Mouse (Mus musculus) right cerebral cortex, postnatal 10 days (tissue): ENCODE measurements around the gene Hoxc4.

Source experiments
- DNase-seq, 2 experiments: peaks; one replicate each; pipeline ENCODE4 v3.0.0; 2021; ENCODE audit warnings: low spot score in 2 of 2

Gene Hoxc4

DNA sequence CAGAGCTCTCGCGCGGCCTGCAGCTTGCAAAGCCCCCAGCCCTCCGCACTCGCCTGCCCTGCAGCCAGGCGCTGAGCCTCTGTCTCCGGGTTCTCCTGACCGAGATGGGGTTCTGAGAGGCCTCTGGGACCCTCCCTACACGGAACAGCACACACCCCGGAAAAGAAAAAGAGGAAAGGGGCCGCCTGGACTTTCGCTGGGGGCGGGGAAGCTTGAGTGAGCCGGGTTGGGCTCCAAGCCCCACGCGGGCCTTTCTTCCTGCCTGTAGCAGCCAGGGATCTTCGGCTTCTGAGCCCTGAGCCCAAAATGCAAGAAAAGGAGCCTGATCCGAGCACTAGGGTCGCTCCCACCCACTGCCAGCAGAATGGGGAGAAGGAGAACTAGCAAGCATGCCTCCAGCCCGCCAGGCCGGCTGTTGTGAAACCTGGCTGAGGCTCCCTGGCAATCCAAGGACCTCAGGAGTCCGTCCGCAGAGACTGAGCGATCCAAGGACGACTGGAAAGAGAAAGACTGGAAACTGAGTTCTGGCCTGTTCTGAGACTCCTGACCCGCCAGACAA is 6.7 kb upstream of the Hoxc4 start:
- no peak for DNase-seq

- peak in 1 of 2 experiments; percentile 62 for DNase-seq
Measured at GRCm38 (mm10) chr15:103013238-103013984, 5.3 kb upstream of the Hoxc4 start.

DNA sequence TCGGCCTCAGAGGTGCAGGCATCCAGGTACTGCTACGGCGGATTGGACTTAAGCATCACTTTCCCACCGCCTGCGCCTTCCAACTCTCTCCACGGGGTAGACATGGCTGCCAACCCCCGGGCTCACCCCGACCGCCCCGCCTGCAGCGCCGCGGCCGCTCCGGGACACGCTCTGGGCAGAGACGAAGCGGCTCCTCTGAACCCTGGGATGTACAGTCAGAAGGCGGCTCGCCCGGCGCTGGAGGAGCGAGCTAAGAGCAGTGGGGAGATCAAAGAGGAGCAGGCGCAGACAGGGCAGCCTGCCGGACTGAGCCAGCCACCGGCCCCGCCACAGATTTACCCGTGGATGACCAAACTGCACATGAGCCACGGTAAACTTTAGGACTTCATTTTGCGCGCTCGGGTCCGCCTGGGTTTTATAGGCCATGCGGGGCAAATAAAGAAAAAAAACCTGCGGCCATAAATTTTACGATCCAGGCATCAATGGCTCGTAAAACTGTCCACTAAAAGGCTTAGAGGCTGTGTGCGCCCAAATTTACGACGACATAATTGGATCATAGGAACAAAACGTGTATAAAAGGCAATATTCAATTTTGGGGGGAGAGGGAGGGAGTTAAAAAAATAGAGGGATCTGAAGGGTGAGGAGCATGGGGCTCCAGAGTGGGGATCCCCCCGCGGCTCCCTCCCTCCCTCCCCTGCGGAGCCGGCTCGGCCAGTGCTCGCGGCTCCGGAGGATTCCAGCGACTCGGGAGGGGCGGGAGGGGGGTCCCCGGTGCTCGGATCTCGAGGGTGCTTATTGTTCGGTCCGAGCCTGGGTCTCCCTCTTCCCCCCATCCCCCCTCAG is 4.3 kb upstream of the Hoxc4 start:
- DNase-seq = no peak

GRCm38 (mm10) chr15:103015009-103015399 is 3.7 kb upstream of the Hoxc4 start:
- no peak for DNase-seq

GRCm38 (mm10) chr15:103015406-103016166 is 3.1 kb upstream of the Hoxc4 start:
- DNase-seq = no peak

DNA sequence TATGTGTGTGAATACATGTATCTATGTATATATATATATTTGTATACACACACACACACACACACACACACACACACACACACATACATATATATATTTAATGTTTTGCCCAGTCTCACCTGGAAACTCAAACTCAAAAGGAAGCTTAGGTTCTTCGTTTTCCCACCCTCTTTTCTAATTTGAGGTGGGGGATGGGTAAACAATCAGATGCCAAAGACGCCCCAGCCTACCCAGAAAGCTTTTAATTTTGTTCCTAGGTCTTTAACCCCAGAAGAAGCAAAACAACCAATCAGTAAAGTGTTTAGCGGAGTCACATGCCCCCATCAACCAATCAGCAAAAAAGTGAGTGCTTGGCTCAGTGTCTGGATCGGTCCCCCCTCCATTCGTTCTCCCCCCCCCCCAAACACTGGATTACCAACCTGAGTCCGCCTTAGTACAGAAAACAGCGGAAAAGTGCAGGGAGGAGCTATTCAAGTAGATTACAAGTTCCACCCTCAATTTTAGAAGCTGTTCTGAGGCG is 2.2 kb downstream of the Hoxc4 start:
- DNase-seq = no peak

- no peak for DNase-seq
Measured at GRCm38 (mm10) chr15:103021544-103021943, 2.8 kb downstream of the Hoxc4 start.

- no peak for DNase-seq
Measured at GRCm38 (mm10) chr15:103024131-103024530, 5.4 kb downstream of the Hoxc4 start.

DNA sequence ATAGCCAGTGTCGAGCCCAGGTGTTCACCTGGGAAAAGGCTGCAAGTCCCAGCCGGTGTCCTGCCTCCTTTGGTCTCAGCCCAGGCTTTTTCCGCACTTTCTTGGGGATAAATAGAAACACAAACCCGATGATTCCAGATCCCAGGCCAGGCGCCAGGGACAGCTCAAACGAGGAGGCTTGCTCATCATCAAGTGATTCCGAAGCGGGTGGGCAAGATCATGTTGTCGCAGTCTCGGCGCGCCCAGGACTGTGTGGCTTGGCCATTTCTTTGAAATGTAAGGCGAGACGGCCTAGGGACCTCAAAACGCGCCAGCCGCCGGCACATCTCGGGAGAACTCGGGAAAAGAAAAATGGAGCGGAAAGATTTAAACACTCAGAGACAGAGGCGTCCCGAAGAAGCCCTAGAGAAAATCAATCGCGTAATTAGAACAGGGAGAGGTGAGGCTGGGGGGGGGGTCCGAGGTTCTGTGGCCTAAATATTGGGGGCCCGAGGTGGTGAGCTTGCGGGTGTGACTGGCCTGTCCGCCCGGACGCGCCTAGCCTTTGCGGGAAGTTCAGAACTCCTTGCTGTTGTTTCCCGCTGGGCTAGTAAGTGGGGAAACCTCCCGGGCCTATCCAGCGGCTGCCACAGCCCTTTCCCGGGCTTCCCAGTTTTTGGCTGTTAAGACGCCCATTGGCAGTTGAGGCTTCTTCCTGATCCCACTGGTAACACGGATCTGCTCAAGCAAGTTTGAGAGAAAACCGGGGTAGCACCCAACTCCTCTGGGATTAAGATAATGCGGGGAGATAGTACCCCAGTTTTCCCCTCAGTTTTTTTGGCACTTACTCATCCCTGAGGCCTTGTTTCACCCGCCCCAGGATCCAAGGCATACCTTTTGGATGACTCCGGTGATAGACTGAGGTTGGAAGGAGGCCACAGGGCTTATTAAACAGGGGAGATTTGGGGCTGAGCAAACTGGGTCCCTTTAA is 8.8 kb downstream of the Hoxc4 start:
- DNase-seq = no peak

GRCm38 (mm10) chr15:103028916-103029512 is 10.3 kb downstream of the Hoxc4 start:
- no peak for DNase-seq

GRCm38 (mm10) chr15:103030142-103030541 is 11.4 kb downstream of the Hoxc4 start:
- no peak for DNase-seq

DNA sequence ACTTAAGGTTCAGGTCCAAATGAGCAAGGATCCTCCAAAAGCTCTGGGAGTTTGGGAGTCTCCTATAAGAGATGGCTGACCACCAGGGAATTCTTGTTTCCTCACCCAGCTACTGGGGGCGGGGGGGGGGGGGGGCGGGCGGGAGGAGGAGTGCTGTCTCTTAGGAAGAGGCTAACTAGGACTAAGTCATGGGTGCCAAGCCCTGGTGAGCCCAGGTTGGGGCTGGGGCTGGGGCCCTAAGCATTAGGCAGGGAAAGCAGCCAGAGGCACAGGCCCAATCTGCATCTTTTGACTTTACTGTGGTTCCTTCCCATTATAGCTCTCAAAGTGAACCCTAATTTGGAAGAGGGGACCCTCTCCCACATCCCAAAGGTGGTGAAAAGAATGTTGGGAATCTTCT is 13.4 kb downstream of the Hoxc4 start:
- DNase-seq = no peak

- no peak for DNase-seq
Measured at GRCm38 (mm10) chr15:103032646-103033575, 14.2 kb downstream of the Hoxc4 start.

DNA sequence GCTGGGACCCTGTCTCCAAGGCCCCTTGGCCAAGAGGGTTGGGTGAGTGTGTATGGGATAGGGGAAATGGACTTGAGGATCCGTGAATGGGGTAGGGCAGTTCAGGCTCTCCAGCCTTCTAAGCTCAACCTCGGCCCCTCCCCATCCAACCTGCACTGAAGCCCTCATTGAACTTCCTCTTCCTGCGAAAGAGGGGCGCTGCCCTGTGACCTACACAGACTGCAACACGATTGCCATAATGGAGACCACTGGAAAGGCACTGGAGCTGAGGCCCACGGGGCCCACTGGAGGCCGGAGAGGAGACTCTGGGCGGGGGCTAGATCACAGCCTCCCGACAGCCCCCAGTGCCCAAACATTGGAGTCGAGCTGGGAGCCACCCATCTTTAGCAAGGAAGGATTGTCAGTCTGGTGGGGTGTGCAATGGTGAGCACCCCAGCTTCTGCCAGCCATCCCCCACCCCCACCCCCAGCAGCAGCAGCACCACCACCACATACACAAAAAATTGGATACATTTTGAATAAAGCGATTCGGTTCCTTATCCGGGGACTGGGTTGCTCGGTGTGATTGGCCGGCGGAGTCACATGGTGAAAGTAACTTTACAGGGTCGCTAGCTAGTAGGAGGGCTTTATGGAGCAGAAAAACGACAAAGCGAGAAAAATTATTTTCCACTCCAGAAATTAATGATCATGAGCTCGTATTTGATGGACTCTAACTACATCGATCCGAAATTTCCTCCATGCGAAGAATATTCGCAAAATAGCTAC is 15.5 kb downstream of the Hoxc4 start:
- DNase-seq = no peak

DNA sequence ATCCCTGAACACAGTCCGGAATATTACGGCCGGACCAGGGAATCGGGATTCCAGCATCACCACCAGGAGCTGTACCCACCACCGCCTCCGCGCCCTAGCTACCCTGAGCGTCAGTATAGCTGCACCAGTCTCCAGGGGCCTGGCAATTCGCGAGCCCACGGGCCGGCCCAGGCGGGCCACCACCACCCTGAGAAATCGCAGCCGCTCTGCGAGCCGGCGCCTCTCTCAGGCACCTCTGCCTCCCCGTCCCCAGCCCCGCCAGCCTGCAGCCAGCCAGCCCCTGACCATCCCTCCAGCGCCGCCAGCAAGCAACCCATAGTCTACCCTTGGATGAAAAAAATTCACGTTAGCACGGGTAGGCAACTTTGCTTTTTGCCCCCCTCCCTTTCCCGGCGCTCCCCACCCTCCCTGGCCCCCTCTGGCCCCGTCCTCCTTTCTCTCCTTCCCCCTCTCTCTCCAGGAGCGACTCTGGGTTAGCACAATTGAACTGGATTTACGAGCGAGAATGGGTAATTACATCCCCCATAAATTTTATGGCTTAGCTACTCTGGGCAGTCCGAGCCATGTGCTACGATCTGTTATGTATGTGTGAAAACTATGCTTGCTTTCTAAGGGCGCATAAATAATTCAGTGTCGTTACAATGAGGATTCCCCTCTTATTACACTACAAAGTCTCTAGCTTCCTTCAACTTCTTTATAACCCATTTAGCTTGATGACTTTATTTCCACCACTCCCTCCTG is 16.2 kb downstream of the Hoxc4 start:
- no peak for DNase-seq

- no peak for DNase-seq
Measured at GRCm38 (mm10) chr15:103035548-103035881, 16.8 kb downstream of the Hoxc4 start.

- DNase-seq = no peak
Measured at GRCm38 (mm10) chr15:103037579-103037978, 18.8 kb downstream of the Hoxc4 start.
